Mouse (Mus musculus): Measurements from ENCODE around the gene Rfxank. TPM values are rescaled to one million over a fixed set of nuclear protein-coding genes. Genes with fewer than 3 reads are reported as not detected.

Rfxank gene
- polyA plus RNA-seq, 1 experiment from 2014 or later, result 7.1 TPM

GRCm38 (mm10) chr8:70122863-70123262 lies 16.1 kb downstream of the Rfxank start:
- Histone ChIP-seq H3K27ac (no peak overlapping the region), H3K36me3 (no peaks in the 10 kb centered on the region), H3K4me2 (no peak overlapping the region), H3K4me1 (replicated peaks) (no peaks in the 10 kb centered on the region), H3K27me3 (peaks cover 62% of the 10 kb centered on the region), H3K9ac (peak overlapping the region; percentile 22; the same call in 1 of the 2 replicates), H3K9me3 (replicated peaks) (no peaks in the 10 kb centered on the region), H3K4me3 (replicated peaks) (no peak overlapping the region)
- DNase-seq, result no peak
- ATAC-seq (ENCODE audit: low read depth), result no peak
- WGBS (ENCODE audit: insufficient replicate concordance), result 51% methylated on average over 2 of the region's 2 CpGs

- Histone ChIP-seq H3K4me1 (replicated peaks) (no peaks in the 10 kb centered on the region), H3K9ac (no peak within 1 kb of the TSS), H3K36me3 (no peaks in the 10 kb centered on the region), H3K4me2 (no peak within 1 kb of the TSS), H3K9me3 (replicated peaks) (no peaks in the 10 kb centered on the region), H3K4me3 (replicated peaks) (no peak within 1 kb of the TSS), H3K27me3 (peaks cover 81% of the 10 kb centered on the region), H3K27ac (no peak within 1 kb of the TSS)
- DNase-seq (no peak), ATAC-seq (ENCODE audit: low read depth) (no peak)
- 6% methylated on average over 19 of the region's 19 CpGs for WGBS (ENCODE audit: insufficient replicate concordance)
Measured at GRCm38 (mm10) chr8:70120667-70121066, 18.3 kb downstream of the Rfxank start, which contains the start of gene Ncan. Gene Ncan, minus strand, starts transcription at chr8:70120873.

GRCm38 (mm10) chr8:70118726-70119700 lies 19.9 kb downstream of the Rfxank start:
- H3K27ac ChIP-seq, result no peak overlapping the region
- DNase-seq (no peak), ATAC-seq (ENCODE audit: low read depth) (no peak)
- H3K4me2 ChIP-seq, result no peak overlapping the region
- peaks cover 85% of the 10 kb centered on the region for H3K27me3 ChIP-seq
- H3K36me3 ChIP-seq, result no peaks in the 10 kb centered on the region
- H3K4me3 ChIP-seq (replicated peaks), result no peak overlapping the region
- 16% methylated on average over 17 of the region's 17 CpGs for WGBS (ENCODE audit: insufficient replicate concordance)
- H3K4me1 ChIP-seq (replicated peaks), result no peaks in the 10 kb centered on the region
- H3K9ac ChIP-seq, result no peak overlapping the region
- no peaks in the 10 kb centered on the region for H3K9me3 ChIP-seq (replicated peaks)

GRCm38 (mm10) chr8:70117611-70118010 lies 21.3 kb downstream of the Rfxank start:
- 5% methylated on average over 9 of the region's 9 CpGs for WGBS (ENCODE audit: insufficient replicate concordance)
- no peaks in the 10 kb centered on the region for H3K9me3 ChIP-seq (replicated peaks)
- H3K36me3 ChIP-seq, result no peaks in the 10 kb centered on the region
- no peak overlapping the region for H3K27ac ChIP-seq
- H3K4me1 ChIP-seq (replicated peaks), result no peaks in the 10 kb centered on the region
- H3K27me3 ChIP-seq, result peaks cover 97% of the 10 kb centered on the region
- H3K4me3 ChIP-seq (replicated peaks), result no peak overlapping the region
- ATAC-seq (ENCODE audit: low read depth) (no peak), DNase-seq (peak; percentile 18)
- no peak overlapping the region for H3K4me2 ChIP-seq
- H3K9ac ChIP-seq, result no peak overlapping the region

GRCm38 (mm10) chr8:70114892-70115291 lies 24.1 kb downstream of the Rfxank start:
- H3K4me2 ChIP-seq, result no peak overlapping the region
- no peak overlapping the region for H3K4me3 ChIP-seq (replicated peaks)
- no peaks in the 10 kb centered on the region for H3K36me3 ChIP-seq
- ATAC-seq (ENCODE audit: low read depth) (no peak), DNase-seq (no peak)
- H3K9ac ChIP-seq, result no peak overlapping the region
- peaks cover 99% of the 10 kb centered on the region for H3K27me3 ChIP-seq
- no peak overlapping the region for H3K27ac ChIP-seq
- WGBS (ENCODE audit: insufficient replicate concordance), result 54% methylated on average over 13 of the region's 13 CpGs
- no peaks in the 10 kb centered on the region for H3K9me3 ChIP-seq (replicated peaks)
- H3K4me1 ChIP-seq (replicated peaks), result no peaks in the 10 kb centered on the region

- no peak overlapping the region for H3K27ac ChIP-seq
- no peak overlapping the region for H3K4me2 ChIP-seq
- ATAC-seq (ENCODE audit: low read depth) (no peak), DNase-seq (no peak)
- no peak overlapping the region for H3K4me3 ChIP-seq (replicated peaks)
- H3K4me1 ChIP-seq (replicated peaks), result no peaks in the 10 kb centered on the region
- peaks cover 99% of the 10 kb centered on the region for H3K27me3 ChIP-seq
- no peaks in the 10 kb centered on the region for H3K36me3 ChIP-seq
- WGBS (ENCODE audit: insufficient replicate concordance), result 12% methylated on average over 6 of the region's 6 CpGs
- no peaks in the 10 kb centered on the region for H3K9me3 ChIP-seq (replicated peaks)
- no peak overlapping the region for H3K9ac ChIP-seq
Measured at GRCm38 (mm10) chr8:70114488-70114887, 24.5 kb downstream of the Rfxank start.

GRCm38 (mm10) chr8:70112401-70113016 lies 26.4 kb downstream of the Rfxank start:
- no peaks in the 10 kb centered on the region for H3K9me3 ChIP-seq (replicated peaks)
- ATAC-seq (ENCODE audit: low read depth) (no peak), DNase-seq (no peak)
- WGBS (ENCODE audit: insufficient replicate concordance), result 11% methylated on average over 43 of the region's 43 CpGs
- H3K36me3 ChIP-seq, result no peaks in the 10 kb centered on the region
- no peak overlapping the region for H3K4me2 ChIP-seq
- no peak overlapping the region for H3K9ac ChIP-seq
- H3K27ac ChIP-seq, result no peak overlapping the region
- no peaks in the 10 kb centered on the region for H3K4me1 ChIP-seq (replicated peaks)
- peaks cover 97% of the 10 kb centered on the region for H3K27me3 ChIP-seq
- H3K4me3 ChIP-seq (replicated peaks), result no peak overlapping the region

- no peak overlapping the region for H3K4me2 ChIP-seq
- no peak overlapping the region for H3K9ac ChIP-seq
Measured at GRCm38 (mm10) chr8:70111192-70111795, 27.7 kb downstream of the Rfxank start.

GRCm38 (mm10) chr8:70110451-70110850 lies 28.5 kb downstream of the Rfxank start:
- Histone ChIP-seq H3K9me3 (replicated peaks) (no peaks in the 10 kb centered on the region), H3K9ac (no peak overlapping the region), H3K36me3 (no peaks in the 10 kb centered on the region), H3K4me1 (replicated peaks) (no peaks in the 10 kb centered on the region), H3K27ac (no peak overlapping the region), H3K27me3 (peaks cover 82% of the 10 kb centered on the region), H3K4me3 (replicated peaks) (no peak overlapping the region), H3K4me2 (no peak overlapping the region)
- no peak for DNase-seq
- no peak for ATAC-seq (ENCODE audit: low read depth)
- WGBS (ENCODE audit: insufficient replicate concordance), result 76% methylated on average over 2 of the region's 2 CpGs

More at GRCm38 (mm10) chr8:70111192-70111795, 27.7 kb downstream of the Rfxank start:
- H3K4me3 ChIP-seq (replicated peaks), result no peak overlapping the region
- H3K27me3 ChIP-seq, result peaks cover 85% of the 10 kb centered on the region
- ATAC-seq (ENCODE audit: low read depth) (no peak), DNase-seq (no peak)
- no peaks in the 10 kb centered on the region for H3K4me1 ChIP-seq (replicated peaks)
- H3K27ac ChIP-seq, result no peak overlapping the region
- 44% methylated on average over 23 of the region's 23 CpGs for WGBS (ENCODE audit: insufficient replicate concordance)
- H3K9me3 ChIP-seq (replicated peaks), result no peaks in the 10 kb centered on the region
- no peaks in the 10 kb centered on the region for H3K36me3 ChIP-seq

GRCm38 (mm10) chr8:70104922-70105321 lies 34.0 kb downstream of the Rfxank start:
- no peak overlapping the region for H3K27ac ChIP-seq
- ATAC-seq (ENCODE audit: low read depth), result no peak
- DNase-seq, result no peak
- H3K4me2 ChIP-seq, result no peak overlapping the region
- no peaks in the 10 kb centered on the region for H3K9me3 ChIP-seq (replicated peaks)
- H3K4me3 ChIP-seq (replicated peaks), result no peak overlapping the region
- no peaks in the 10 kb centered on the region for H3K36me3 ChIP-seq
- 58% methylated on average over 7 of the region's 7 CpGs for WGBS (ENCODE audit: insufficient replicate concordance)
- H3K9ac ChIP-seq, result no peak overlapping the region
- H3K4me1 ChIP-seq (replicated peaks), result no peaks in the 10 kb centered on the region
- peaks cover 33% of the 10 kb centered on the region for H3K27me3 ChIP-seq

GRCm38 (mm10) chr8:70104506-70104905 lies 34.4 kb downstream of the Rfxank start:
- WGBS (ENCODE audit: insufficient replicate concordance), result 11% methylated on average over 6 of the region's 6 CpGs
- H3K4me3 ChIP-seq (replicated peaks), result no peak overlapping the region
- no peak overlapping the region for H3K4me2 ChIP-seq
- H3K9me3 ChIP-seq (replicated peaks), result no peaks in the 10 kb centered on the region
- ATAC-seq (ENCODE audit: low read depth) (0 out of 2 replicates have a peak, but pooled peaks have one; percentile 26), DNase-seq (no peak)
- peaks cover 31% of the 10 kb centered on the region for H3K27me3 ChIP-seq
- no peak overlapping the region for H3K27ac ChIP-seq
- no peaks in the 10 kb centered on the region for H3K36me3 ChIP-seq
- H3K9ac ChIP-seq, result no peak overlapping the region
- no peaks in the 10 kb centered on the region for H3K4me1 ChIP-seq (replicated peaks)
